Mouse (Mus musculus): ENCODE data around the gene Bnc2.

The Bnc2 gene

GRCm38 (mm10) chr4:84324371-84324770, 350.7 kb downstream of the Bnc2 start:
- in situ Hi-C loops (cut with MseI, MboI) = no loop called here

- in situ Hi-C loops (cut with MseI, MboI) = no loop called here
These were observed 353.5 kb downstream of the Bnc2 start for GRCm38 (mm10) chr4:84321598-84321997.

GRCm38 (mm10) chr4:84317421-84317820, 357.7 kb downstream of the Bnc2 start:
- in situ Hi-C loops (cut with MseI, MboI) = no loop called here

GRCm38 (mm10) chr4:84311371-84311770, 363.7 kb downstream of the Bnc2 start:
- in situ Hi-C loops (cut with MseI, MboI) = no loop called here

- in situ Hi-C loops (cut with MseI, MboI) = no loop called here
These were observed 364.2 kb downstream of the Bnc2 start for GRCm38 (mm10) chr4:84310851-84311250.

GRCm38 (mm10) chr4:84308226-84308862, 366.7 kb downstream of the Bnc2 start:
- in situ Hi-C loops (cut with MseI, MboI) = no loop called here

- in situ Hi-C loops (cut with MseI, MboI) = no loop called here
These were observed 368.0 kb downstream of the Bnc2 start for GRCm38 (mm10) chr4:84306928-84307606.

- in situ Hi-C loops (cut with MseI, MboI) = no loop called here
These were observed 372.1 kb downstream of the Bnc2 start for GRCm38 (mm10) chr4:84302949-84303348.

GRCm38 (mm10) chr4:84285153-84285552, 389.9 kb downstream of the Bnc2 start:
- in situ Hi-C loops (cut with MseI, MboI) = no loop called here

GRCm38 (mm10) chr4:84282651-84283050, 392.4 kb downstream of the Bnc2 start:
- in situ Hi-C loops (cut with MseI, MboI) = no loop called here

- in situ Hi-C loops (cut with MseI, MboI) = no loop called here
These were observed 396.9 kb downstream of the Bnc2 start for GRCm38 (mm10) chr4:84278156-84278555.

GRCm38 (mm10) chr4:84276081-84276480, 399.0 kb downstream of the Bnc2 start:
- in situ Hi-C loops (cut with MseI, MboI) = no loop called here

GRCm38 (mm10) chr4:84274158-84274557, 400.9 kb downstream of the Bnc2 start:
- in situ Hi-C loops (cut with MseI, MboI) = no loop called here

- in situ Hi-C loops (cut with MseI, MboI) = no loop called here
These were observed 402.2 kb downstream of the Bnc2 start for GRCm38 (mm10) chr4:84272867-84273266.

GRCm38 (mm10) chr4:84269845-84270244, 405.2 kb downstream of the Bnc2 start:
- in situ Hi-C loops (cut with MseI, MboI) = no loop called here

GRCm38 (mm10) chr4:84247356-84247755, 427.7 kb downstream of the Bnc2 start:
- in situ Hi-C loops (cut with MseI, MboI) = no loop called here

GRCm38 (mm10) chr4:84232346-84232745, 442.7 kb downstream of the Bnc2 start:
- in situ Hi-C loops (cut with MseI, MboI) = no loop called here

- in situ Hi-C loops (cut with MseI, MboI) = no loop called here
These were observed 443.8 kb downstream of the Bnc2 start for GRCm38 (mm10) chr4:84231251-84231650.

- in situ Hi-C loops (cut with MseI, MboI) = no loop called here
These were observed 445.7 kb downstream of the Bnc2 start for GRCm38 (mm10) chr4:84229189-84229960.

GRCm38 (mm10) chr4:84228551-84228950, 446.5 kb downstream of the Bnc2 start:
- in situ Hi-C loops (cut with MseI, MboI) = no loop called here

Measured in mouse trophoblast stem cell (cell line).